Comparison of ENCODE assay signal across 9 mouse cellular contexts in genomic region chr7:142316558-142316957, GRCm38 (mm10). TPM values are rescaled to one million over a fixed set of nuclear protein-coding genes. Genes with fewer than 3 reads are reported as not detected.
A peak's percentile ranks its signal among the peaks of the same experiment; 100 is the strongest.
DNase-seq lines count a peak whose midpoint lies in the region; ATAC-seq lines count a peak whose summit lies in the region.
"Had no signal": no experiment of that assay in that cellular context is flagged by ENCODE, and none has a peak within 500 bp of the region (broad histone marks: within the 10 kb centered on the region; RNA-seq: fewer than 3 reads in every experiment).

No protein-coding gene starts in this region.

- no peak overlapping the region for H3K4me3 ChIP-seq in heart, embryonic 13.5 days
- no peak overlapping the region for H3K4me3 ChIP-seq in midbrain, embryonic 15.5 days

- H3K27ac ChIP-seq in heart, embryonic 13.5 days (replicated peaks), result peak overlapping the region; percentile 41; the same call in 1 of the 2 replicates
- no peak overlapping the region for H3K27ac ChIP-seq in midbrain, embryonic 15.5 days

- H3K27me3 ChIP-seq in heart, embryonic 13.5 days (replicated peaks), result no peaks in the 10 kb centered on the region
- no peaks in the 10 kb centered on the region for H3K27me3 ChIP-seq in midbrain, embryonic 15.5 days (replicated peaks)

- 19% methylated on average over 6 of the region's 6 CpGs for WGBS in heart, embryonic 13.5 days
- 42% methylated on average over 6 of the region's 6 CpGs for WGBS in midbrain, embryonic 15.5 days

- H3K4me2 ChIP-seq in heart, embryonic 13.5 days, result no peak overlapping the region
- H3K4me2 ChIP-seq in midbrain, embryonic 15.5 days, result no peak overlapping the region

- ATAC-seq in heart, embryonic 13.5 days (ENCODE audit: extremely low read depth, insufficient number of reproducible peaks, low FRiP score, low TSS enrichment), result no peak; the same call in 1 of the 2 replicates
- peak; percentile 67; the same call in 1 of the 2 replicates for ATAC-seq in midbrain, embryonic 15.5 days (replicated peaks)

- H3K9me3 ChIP-seq in heart, embryonic 13.5 days, result no peaks in the 10 kb centered on the region
- H3K9me3 ChIP-seq in midbrain, embryonic 15.5 days, result no peaks in the 10 kb centered on the region

- H3K4me1 ChIP-seq in heart, embryonic 13.5 days, result peaks cover 37% of the 10 kb centered on the region
- peaks cover 5% of the 10 kb centered on the region; the same call in 1 of the 2 replicates for H3K4me1 ChIP-seq in midbrain, embryonic 15.5 days

- peak; percentile 53 for DNase-seq in adrenal gland, postnatal 10 days
- no peak for DNase-seq in adrenal gland, postnatal 4 days (ENCODE audit: low spot score in 2 of 2)
- DNase-seq in urinary bladder, postnatal 25 days (ENCODE audit: low spot score), result peak; percentile 27
- DNase-seq in urinary bladder, postnatal 4 days (ENCODE audit: low spot score in 2 of 2), result no peak
- peak; percentile 54 to 60 for DNase-seq in layer of hippocampus, postnatal 14 days (ENCODE audit: low spot score in 2 of 2)
- peak; percentile 66 for DNase-seq in thymus, postnatal 4 days

- no peaks in the 10 kb centered on the region for H3K36me3 ChIP-seq in heart, embryonic 13.5 days
- H3K36me3 ChIP-seq in midbrain, embryonic 15.5 days (replicated peaks), result no peaks in the 10 kb centered on the region

- H3K9ac ChIP-seq in heart, embryonic 13.5 days, result no peak overlapping the region
- H3K9ac ChIP-seq in midbrain, embryonic 15.5 days, result no peak overlapping the region

RNA-seq across cellular contexts. Expression of gene Krtap5-4, which starts 13.2 kb away (rescaled TPM):
- total RNA-seq in adrenal gland, postnatal 10 days (2021), result not detected
- not detected for total RNA-seq in adrenal gland, postnatal 4 days (2021)
- polyA plus RNA-seq in heart, embryonic 13.5 days (2015; fragmentation: Nextera tagmentation; extraction: Ambion mirVana), result not detected in 2 replicates
- not detected for total RNA-seq in layer of hippocampus, postnatal 14 days (2021)
- not detected in 2 replicates for polyA plus RNA-seq in midbrain, embryonic 15.5 days (2015; fragmentation: Nextera tagmentation; extraction: Ambion mirVana)
- polyA plus RNA-seq: large intestine, adult 2 months had no signal

RNA-seq across cellular contexts. Expression of gene Krtap5-1, which starts 19.6 kb away (rescaled TPM):
- total RNA-seq in adrenal gland, postnatal 10 days (2021), result not detected
- total RNA-seq in adrenal gland, postnatal 4 days (2021), result not detected
- polyA plus RNA-seq in heart, embryonic 13.5 days (2015; fragmentation: Nextera tagmentation; extraction: Ambion mirVana), result not detected in 2 replicates
- not detected for total RNA-seq in layer of hippocampus, postnatal 14 days (2021)
- polyA plus RNA-seq in midbrain, embryonic 15.5 days (2015; fragmentation: Nextera tagmentation; extraction: Ambion mirVana), result not detected in 2 replicates
- polyA plus RNA-seq: large intestine, adult 2 months had no signal

RNA-seq across cellular contexts. Expression of gene Gm4559, which starts 42.4 kb away (rescaled TPM):
- total RNA-seq in adrenal gland, postnatal 10 days (2021), result not detected
- total RNA-seq in adrenal gland, postnatal 4 days (2021), result not detected
- not detected in 2 replicates for polyA plus RNA-seq in heart, embryonic 13.5 days (2015; fragmentation: Nextera tagmentation; extraction: Ambion mirVana)
- total RNA-seq in layer of hippocampus, postnatal 14 days (2021), result not detected
- not detected in 2 replicates for polyA plus RNA-seq in midbrain, embryonic 15.5 days (2015; fragmentation: Nextera tagmentation; extraction: Ambion mirVana)
- polyA plus RNA-seq: large intestine, adult 2 months had no signal

RNA-seq across cellular contexts. Expression of gene Ifitm10, which starts 57.0 kb away (rescaled TPM):
- total RNA-seq in adrenal gland, postnatal 10 days (2021), result 1 to 10 TPM; 3.5 to 3.6 TPM
- 1 to 10 TPM; 5.1 to 6.2 TPM for total RNA-seq in adrenal gland, postnatal 4 days (2021)
- polyA plus RNA-seq in heart, embryonic 13.5 days (2015; fragmentation: Nextera tagmentation; extraction: Ambion mirVana), result 6.5 and 7.5 TPM in 2 replicates
- total RNA-seq in layer of hippocampus, postnatal 14 days (2021), result 10 to 100 TPM; 30.0 to 31.3 TPM
- polyA plus RNA-seq in midbrain, embryonic 15.5 days (2015; fragmentation: Nextera tagmentation; extraction: Ambion mirVana), result 9.5 and 10.1 TPM in 2 replicates

RNA-seq across cellular contexts. Expression of gene Gm2431, which starts 58.4 kb away (rescaled TPM):
- total RNA-seq in adrenal gland, postnatal 10 days (2021), result not detected
- not detected for total RNA-seq in adrenal gland, postnatal 4 days (2021)
- polyA plus RNA-seq in heart, embryonic 13.5 days (2015; fragmentation: Nextera tagmentation; extraction: Ambion mirVana), result not detected in 2 replicates
- total RNA-seq in layer of hippocampus, postnatal 14 days (2021), result not detected
- polyA plus RNA-seq in midbrain, embryonic 15.5 days (2015; fragmentation: Nextera tagmentation; extraction: Ambion mirVana), result not detected in 2 replicates
- polyA plus RNA-seq: large intestine, adult 2 months had no signal

Comparison
In these comparisons a context has a peak if more than half of its experiments do, and no peak if none do; other contexts are left out.
1. DNase-seq: peak in adrenal gland, postnatal 10 days (single experiment), urinary bladder, postnatal 25 days (single experiment), layer of hippocampus, postnatal 14 days (2 of 2) and thymus, postnatal 4 days (single experiment); none in adrenal gland, postnatal 4 days (0 of 2) and urinary bladder, postnatal 4 days (0 of 2).